Mouse (Mus musculus) kidney, adult 11 months (tissue): ENCODE measurements around the gene Mia3.
A peak's percentile ranks its signal among the peaks of the same experiment; 100 is the strongest.
"Not testable (repeated sequence)": the region's sequence is repeated elsewhere in the genome, so short reads cannot be mapped to it uniquely, and the experiment has no call there.

Experiments used
- DNase-seq: peaks from one replicate; pipeline ENCODE4 v3.0.0; 2022

Mia3 gene

GRCm38 (mm10) chr1:183344886-183345816 lies 24.2 kb downstream of the Mia3 start:
- peak; percentile 81 for DNase-seq

GRCm38 (mm10) chr1:183342902-183343301 lies 26.5 kb downstream of the Mia3 start:
- DNase-seq, result not testable (repeated sequence)

GRCm38 (mm10) chr1:183327171-183327570 lies 42.2 kb downstream of the Mia3 start:
- DNase-seq, result no peak

- no peak for DNase-seq
Observed at GRCm38 (mm10) chr1:183324433-183324832, 44.9 kb downstream of the Mia3 start.

- no peak for DNase-seq
Observed at GRCm38 (mm10) chr1:183323923-183324322, 45.4 kb downstream of the Mia3 start.

GRCm38 (mm10) chr1:183322496-183322895 lies 46.9 kb downstream of the Mia3 start:
- not testable (repeated sequence) for DNase-seq

- no peak for DNase-seq
Observed at GRCm38 (mm10) chr1:183320708-183321107, 48.6 kb downstream of the Mia3 start.

GRCm38 (mm10) chr1:183315783-183316182 lies 53.6 kb downstream of the Mia3 start:
- DNase-seq, result no peak

- DNase-seq, result no peak
Observed at GRCm38 (mm10) chr1:183312076-183312475, 57.3 kb downstream of the Mia3 start.

GRCm38 (mm10) chr1:183309601-183310000 lies 59.8 kb downstream of the Mia3 start:
- DNase-seq, result not testable (repeated sequence)

GRCm38 (mm10) chr1:183308476-183308875 lies 60.9 kb downstream of the Mia3 start:
- DNase-seq, result no peak

- DNase-seq, result no peak
Observed at GRCm38 (mm10) chr1:183307555-183307954, 61.8 kb downstream of the Mia3 start.

GRCm38 (mm10) chr1:183299161-183299560 lies 70.2 kb downstream of the Mia3 start:
- DNase-seq, result peak; percentile 91

GRCm38 (mm10) chr1:183297886-183298489 lies 71.4 kb downstream of the Mia3 start:
- peak; percentile 29 for DNase-seq

- DNase-seq, result no peak
Observed at GRCm38 (mm10) chr1:183297473-183297885, 71.9 kb downstream of the Mia3 start.

GRCm38 (mm10) chr1:183296877-183297383 lies 72.4 kb downstream of the Mia3 start, which contains the start of gene Brox:
TSS of gene Brox (minus strand) at chr1:183297269.
- peak; percentile 90 for DNase-seq

GRCm38 (mm10) chr1:183296465-183296864 lies 72.9 kb downstream of the Mia3 start, which contains the start of gene Aida:
TSS of gene Aida (plus strand) at chr1:183296590.
- DNase-seq, result no peak

- no peak for DNase-seq
Observed at GRCm38 (mm10) chr1:183289576-183289975, 79.8 kb downstream of the Mia3 start.

GRCm38 (mm10) chr1:183288351-183288750 lies 81.0 kb downstream of the Mia3 start:
- DNase-seq, result no peak
